Mouse (Mus musculus): ENCODE measurements around the gene 9130230L23Rik.
A peak's percentile ranks its signal among the peaks of the same experiment; 100 is the strongest.
"Not testable (repeated sequence)": the region's sequence is repeated elsewhere in the genome, so short reads cannot be mapped to it uniquely, and the experiment has no call there.

Gene 9130230L23Rik

DNA sequence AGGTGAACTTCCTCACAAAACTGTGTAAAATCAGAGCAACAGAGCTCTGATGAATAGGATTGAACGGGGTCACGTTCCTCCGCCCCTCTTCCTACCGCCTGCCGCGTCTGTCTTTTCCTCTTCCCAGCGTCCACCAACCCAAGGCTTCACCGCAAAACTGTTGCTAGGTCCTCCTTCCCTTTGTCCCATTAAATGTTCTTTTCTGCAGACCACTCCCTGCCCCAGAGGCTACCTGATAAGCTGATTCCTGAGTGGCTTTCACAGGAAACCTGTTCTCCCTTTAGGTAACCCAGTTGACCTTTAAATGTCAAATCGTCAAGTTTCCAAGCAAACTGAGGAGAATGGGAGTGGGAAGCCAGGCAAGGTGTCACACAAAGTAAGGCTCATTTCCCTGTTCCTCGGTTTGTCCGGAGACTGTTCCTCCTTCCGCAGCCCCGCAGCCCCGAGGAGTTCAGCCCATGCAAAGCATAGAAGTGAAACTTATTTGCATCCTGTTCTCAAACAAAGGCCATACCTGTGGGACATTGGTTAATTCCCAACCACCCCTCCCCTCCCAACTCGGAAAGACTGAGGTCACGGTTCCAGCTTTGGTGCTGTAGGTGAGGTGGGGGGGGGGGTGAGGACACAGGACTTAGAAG lies 1.1 kb upstream of the 9130230L23Rik start:
- DNase-seq (ENCODE audit: low spot score in 2 of 2): no peak

- no peak for DNase-seq (ENCODE audit: low spot score in 2 of 2)
These were observed 2.9 kb downstream of the 9130230L23Rik start for GRCm38 (mm10) chr5:66001232-66001631.

DNA sequence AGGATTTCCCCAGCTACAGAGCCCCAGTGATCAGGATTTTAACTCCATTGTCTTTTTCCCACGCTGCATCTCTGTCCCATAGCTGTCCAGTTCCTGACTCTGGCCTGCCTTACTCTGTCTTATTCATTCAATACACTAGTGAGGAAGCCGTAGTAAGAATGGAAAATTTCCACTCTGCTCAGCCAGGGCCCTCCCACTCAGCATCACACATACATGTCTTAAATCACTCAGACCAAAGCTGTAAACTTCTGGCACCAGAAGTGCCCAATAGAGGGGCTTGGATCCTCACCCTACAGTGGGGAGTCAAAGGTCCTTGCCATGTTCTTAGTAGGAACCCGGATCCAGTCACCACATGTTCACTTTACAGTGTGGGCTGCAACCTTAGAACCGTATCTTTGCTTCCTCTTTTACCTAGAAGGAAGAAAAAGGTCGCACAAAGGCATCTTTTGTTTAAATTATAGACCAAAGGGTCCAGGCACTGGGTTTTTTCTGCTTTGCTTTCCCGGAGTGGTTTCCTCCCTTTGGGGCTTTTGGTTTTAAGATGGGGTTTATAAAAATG lies 3.4 kb downstream of the 9130230L23Rik start:
- no peak for DNase-seq (ENCODE audit: low spot score in 2 of 2)

- DNase-seq (ENCODE audit: low spot score in 2 of 2): no peak
These were observed 4.0 kb downstream of the 9130230L23Rik start for GRCm38 (mm10) chr5:66000074-66000473.

GRCm38 (mm10) chr5:65999106-65999505 lies 5.0 kb downstream of the 9130230L23Rik start:
- no peak for DNase-seq (ENCODE audit: low spot score in 2 of 2)

DNA sequence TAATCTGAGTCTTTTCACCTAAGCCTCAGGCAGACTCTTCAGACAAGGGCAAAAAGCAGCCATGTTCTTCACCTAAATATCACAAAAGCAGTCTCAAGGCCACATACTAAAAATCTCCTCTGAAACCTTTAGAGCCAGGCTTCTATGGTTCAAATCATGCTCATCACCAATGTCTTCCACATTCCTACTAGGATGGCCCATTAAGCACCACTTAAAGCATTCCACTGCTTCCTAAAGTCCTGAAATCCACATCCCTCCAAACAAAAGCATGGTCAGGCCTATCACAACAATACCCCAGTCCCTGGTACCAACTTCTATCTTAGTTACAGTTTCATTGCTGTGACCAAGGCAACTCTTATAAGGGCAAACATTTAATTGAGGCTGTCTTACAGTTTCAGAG lies 6.3 kb downstream of the 9130230L23Rik start:
- no peak for DNase-seq (ENCODE audit: low spot score in 2 of 2)

DNA sequence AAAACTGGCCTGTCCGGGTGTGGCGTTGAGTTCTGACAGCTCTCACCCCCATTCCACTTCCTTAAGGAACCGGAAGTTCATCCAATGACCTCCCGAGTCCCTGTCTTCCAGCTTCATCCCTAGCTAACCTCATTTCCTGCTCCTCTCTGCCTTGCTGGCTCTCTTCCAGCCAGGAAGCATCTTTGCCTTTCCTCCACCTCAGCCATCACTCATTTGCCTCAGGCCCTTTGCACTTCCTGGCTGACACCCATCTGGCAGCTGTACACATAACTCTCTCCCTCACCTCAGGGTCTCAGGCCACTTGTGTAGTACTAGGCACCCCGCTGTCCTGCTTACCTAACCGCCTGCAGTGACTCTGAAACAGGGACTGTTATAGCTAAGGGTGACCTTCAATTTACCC lies 9.4 kb downstream of the 9130230L23Rik start:
- no peak for DNase-seq (ENCODE audit: low spot score in 2 of 2)

DNA sequence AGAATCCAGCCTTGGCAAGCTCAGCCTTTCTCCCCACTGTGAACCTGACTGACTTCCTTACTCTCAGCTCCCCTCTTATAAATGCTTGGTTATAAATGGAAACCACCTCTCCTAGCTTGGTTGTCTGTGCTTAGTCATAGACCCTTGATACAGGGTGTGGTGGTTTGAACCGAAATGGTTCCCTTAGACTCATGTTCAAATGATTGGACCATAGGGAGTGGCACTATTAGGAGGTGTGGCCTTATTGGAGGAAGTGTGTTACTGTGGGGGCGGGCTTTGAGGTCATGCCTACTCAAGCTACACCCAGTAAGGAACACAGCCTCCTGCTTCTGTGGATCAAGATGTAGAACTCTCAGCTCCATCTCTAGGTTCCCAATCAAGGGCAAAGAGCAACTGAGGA lies 12.9 kb downstream of the 9130230L23Rik start:
- DNase-seq (ENCODE audit: low spot score in 2 of 2): no peak

- not testable (repeated sequence) for DNase-seq (ENCODE audit: low spot score in 2 of 2)
These were observed 17.1 kb downstream of the 9130230L23Rik start for GRCm38 (mm10) chr5:65987004-65987403.

DNA sequence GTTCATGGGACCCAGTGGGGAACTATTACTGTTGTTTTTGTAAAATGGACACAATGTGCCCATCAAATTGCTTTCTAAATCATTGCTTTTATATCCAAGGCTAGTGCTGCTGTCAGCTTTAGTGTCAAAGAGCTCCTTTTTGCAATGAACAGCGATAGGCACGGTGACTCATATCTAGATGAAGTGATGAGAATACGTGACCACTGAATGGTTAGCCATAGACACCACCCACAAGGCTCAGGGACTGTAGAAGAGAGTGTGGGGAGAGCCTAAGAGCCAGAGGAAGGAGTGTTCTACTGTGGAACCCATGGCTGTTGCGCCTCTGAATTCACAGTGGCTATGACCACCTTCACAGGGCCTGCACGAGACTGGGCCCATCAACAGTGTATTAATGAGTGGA lies 17.7 kb downstream of the 9130230L23Rik start:
- DNase-seq (ENCODE audit: low spot score in 2 of 2): no peak

DNA sequence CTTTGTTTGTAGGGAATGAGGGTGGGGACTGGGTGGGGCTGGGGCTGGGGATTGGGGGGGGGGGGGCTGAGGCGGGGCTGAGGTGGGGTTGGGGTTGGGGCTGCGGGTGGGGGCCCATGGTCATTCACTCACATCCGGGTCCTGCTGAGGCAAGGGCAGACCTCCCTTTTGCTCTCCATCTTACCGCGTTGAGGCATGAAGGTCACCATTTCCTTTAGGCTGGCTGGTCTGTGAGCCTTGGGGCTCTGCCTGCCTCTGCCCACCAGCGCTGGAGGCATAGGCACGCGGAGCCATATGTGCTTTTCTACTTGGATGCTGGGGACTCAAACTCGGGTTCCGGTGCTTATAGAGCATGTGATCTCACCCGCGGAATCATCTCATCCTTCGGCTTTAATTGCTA lies 28.4 kb downstream of the 9130230L23Rik start:
- DNase-seq (ENCODE audit: low spot score in 2 of 2): no peak

DNA sequence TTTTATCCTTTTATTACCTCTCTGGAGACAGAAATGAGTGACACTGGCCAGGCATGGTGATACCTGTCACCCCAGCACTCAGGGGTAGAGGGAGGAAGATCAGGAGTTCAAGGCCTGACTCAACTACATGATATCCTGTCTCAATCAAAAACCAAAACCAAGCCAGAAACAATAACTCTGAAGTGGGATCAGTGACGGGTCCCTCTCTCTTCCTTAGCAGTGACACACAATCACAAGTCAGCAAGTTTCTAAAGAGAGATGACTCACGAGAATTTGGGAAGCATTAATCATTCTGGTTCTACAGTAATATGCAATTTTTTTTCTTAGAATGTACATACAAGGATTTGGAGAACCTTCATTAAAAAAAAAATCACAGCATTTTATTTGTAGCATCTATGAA lies 30.9 kb downstream of the 9130230L23Rik start:
- no peak for DNase-seq (ENCODE audit: low spot score in 2 of 2)

DNA sequence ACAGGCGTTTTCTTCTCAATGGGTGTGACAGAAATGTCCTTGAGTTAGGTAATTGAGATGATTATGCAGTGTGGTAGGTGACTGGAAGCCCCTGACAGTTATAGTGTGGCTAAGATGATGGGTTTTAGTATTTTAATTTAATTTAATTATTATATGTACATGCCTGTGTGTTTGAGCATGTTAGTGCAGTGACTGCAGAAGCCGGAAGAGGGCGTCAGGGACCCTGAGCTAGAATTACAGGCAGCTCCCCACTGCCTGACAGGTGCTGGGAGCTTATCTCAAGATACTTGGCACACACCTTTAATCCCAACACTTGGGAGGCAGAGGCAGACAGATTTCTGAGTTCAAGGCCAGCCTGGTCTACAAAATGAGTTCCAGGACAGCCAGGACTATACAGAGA lies 36.1 kb downstream of the 9130230L23Rik start:
- no peak for DNase-seq (ENCODE audit: low spot score in 2 of 2)

DNA sequence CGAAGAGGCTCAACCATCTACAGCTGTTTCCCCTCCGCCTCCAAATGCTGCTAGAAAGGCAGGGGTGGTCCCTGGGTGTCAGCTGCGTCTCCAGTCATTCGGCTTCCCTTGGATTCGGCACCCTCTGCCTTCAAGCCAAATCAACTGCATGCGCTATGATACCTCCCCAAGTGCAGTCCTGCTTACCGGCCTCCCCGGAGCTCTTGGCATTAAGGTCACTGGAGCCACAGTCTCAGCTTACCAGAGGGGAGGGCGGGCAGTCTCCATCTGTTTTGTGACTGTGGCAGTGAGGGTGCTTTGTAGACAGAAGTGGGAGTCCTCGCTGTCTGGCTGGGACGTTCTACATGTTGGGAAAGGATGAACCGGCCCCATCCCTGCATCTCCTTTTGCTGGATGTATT lies 37.0 kb downstream of the 9130230L23Rik start:
- no peak for DNase-seq (ENCODE audit: low spot score in 2 of 2)

GRCm38 (mm10) chr5:65965771-65966279 lies 38.3 kb downstream of the 9130230L23Rik start:
- no peak for DNase-seq (ENCODE audit: low spot score in 2 of 2)

- peak; percentile 8 to 11 for DNase-seq (ENCODE audit: low spot score in 2 of 2)
These were observed 40.8 kb downstream of the 9130230L23Rik start for GRCm38 (mm10) chr5:65963291-65963690.

DNA sequence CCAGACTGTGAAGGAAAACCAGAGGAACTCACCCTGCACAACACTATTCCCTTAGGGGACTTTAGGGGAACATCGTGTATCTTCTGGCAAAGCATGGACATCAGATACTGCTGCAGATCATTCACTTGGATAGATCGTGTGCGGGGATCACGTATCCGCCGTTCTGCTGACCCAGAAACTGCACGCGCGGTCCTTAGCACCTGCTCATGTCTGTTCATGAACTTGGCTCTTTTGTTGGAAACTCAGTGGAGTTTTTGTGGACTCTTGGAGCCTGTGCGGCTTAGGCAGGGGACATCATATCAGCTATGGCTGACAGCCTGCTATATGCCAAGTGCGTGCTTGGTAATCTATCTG lies 43.5 kb downstream of the 9130230L23Rik start:
- DNase-seq (ENCODE audit: low spot score in 2 of 2): no peak

DNA sequence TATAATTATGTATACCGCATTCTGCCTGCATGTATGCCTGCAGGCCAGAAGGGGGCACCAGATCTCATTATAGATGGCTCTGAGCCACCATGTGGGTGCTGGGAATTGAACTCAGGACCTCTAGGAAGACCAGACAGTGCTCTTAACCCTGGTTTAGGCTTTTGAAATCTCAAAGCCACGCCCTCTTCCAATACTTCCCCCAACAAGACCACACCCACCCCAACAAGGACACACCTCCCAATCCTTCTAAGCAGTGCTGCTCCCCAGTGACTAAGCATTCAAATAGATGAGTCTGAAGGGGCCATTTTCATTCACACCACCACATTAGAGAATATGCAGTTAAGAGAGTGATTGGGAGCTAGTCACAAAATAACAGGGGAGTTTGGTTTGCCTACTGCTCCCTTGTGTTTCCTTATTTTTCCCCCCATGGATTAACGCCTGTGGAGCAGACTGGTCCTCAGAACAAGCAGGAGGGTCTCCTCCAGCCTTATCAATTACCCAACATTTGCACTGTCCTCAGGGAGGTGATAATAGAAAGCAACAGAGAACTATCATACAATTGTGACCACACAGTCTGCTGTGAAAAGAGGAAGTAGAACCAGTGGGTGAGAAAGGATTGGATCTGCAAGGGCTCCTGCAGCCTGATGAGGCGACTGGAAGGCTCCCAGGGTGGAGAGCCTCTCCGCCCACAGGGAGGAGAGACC lies 44.0 kb downstream of the 9130230L23Rik start:
- DNase-seq (ENCODE audit: low spot score in 2 of 2): no peak

DNA sequence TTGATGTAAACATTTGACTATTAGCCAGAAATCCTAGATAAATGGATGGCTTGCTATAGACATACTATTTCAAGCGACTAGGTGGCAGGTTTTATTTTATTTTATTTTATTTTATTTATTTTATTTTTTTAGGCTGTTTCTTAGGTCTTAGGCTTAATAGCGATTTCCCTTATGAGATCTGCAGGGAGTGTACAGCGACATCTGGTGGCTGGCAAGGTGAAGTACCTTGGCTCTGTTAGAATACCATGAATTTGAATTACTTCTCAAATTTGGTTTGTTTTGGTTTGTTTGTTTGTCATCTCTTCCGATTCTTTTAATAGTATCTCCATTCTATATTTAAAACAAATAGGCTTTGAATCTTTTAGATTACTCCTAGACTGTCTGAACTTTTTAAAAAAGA lies 45.5 kb downstream of the 9130230L23Rik start:
- DNase-seq (ENCODE audit: low spot score in 2 of 2): peak; percentile 13 to 26

- no peak for DNase-seq (ENCODE audit: low spot score in 2 of 2)
These were observed 47.7 kb downstream of the 9130230L23Rik start for GRCm38 (mm10) chr5:65956144-65957008.

DNA sequence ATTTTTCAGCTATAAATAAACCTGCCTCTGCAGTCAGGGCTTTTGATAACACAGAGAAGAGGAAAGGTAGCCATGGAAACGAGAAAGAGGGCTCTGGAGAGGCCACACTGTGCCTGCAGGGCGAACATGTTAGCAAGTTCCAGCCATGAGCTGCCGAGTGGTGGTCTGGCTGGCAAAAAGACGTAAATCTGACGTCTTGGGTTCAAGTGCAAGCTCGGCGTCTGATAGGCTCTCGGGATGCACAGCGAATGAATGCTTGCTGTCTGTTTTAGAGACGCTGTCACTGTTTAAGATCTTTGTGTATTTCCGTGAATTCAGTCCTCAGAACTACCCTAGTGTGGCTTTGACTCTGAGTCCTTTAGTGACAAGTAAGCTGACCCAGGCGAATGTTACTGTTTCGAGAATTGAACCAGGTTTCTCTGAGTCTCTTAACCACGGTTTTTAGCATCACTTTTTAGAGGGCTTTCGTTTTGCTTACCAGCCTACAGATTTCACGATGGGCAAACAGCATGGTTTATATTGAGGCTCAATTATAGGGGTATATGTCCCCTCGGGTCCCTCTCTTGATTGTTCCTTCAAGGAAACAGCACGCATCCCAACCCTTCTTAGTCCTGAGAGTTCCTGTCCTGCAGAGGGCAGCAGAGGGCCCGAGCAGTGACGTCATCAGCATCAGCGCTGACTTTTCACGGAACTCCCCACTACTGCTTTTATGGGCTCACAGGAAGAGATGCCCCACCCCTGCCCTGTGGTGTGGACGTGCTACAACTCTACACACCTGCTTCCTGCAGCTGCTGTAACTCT lies 48.5 kb downstream of the 9130230L23Rik start:
- peak; percentile 73 to 76 for DNase-seq (ENCODE audit: low spot score in 2 of 2)
